Mouse (Mus musculus): Measurements from ENCODE around the gene Dph3. TPM values are rescaled to one million over a fixed set of nuclear protein-coding genes. Genes with fewer than 3 reads are reported as not detected.
"Not testable (repeated sequence)": the region's sequence is repeated elsewhere in the genome, so short reads cannot be mapped to it uniquely, and the experiment has no call there.

Dph3 gene
- polyA plus RNA-seq, 2 experiments, result 44.8 to 97.0 TPM

DNA sequence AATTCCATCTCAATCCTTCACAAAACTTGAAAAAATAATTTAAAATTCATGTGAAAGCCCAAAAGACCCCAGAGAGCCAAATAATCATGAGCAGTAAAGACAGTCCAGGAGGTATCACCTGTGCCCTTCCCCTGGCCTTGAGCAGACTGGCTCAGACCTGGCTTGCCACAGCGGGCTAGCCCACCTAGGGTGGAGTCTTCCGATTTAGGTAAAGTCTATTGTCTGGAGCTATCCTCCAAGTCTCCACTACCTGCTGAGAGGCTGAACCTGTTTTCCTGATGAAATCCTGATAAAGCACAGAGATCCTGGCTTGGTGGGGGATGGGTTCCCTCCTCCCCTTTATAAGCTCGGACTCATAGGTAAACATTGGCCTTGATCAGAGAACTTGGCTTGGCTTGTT is 38.7 kb upstream of the Dph3 start:
- 82% methylated on average over 3 of the region's 3 CpGs for WGBS
- DNase-seq (ENCODE audit: low spot score) (no peak), ATAC-seq (ENCODE audit: low FRiP score, low read depth) (no peak)
- Histone ChIP-seq H3K4me2 (replicated peaks; ENCODE audit: low read depth, low read length, severe bottlenecking) (no peak overlapping the region), H3K9ac (ENCODE audit: low read depth, low read length, severe bottlenecking) (no peak overlapping the region), H3K27ac (replicated peaks; ENCODE audit: low read depth, low read length) (no peak overlapping the region), H3K4me3 (replicated peaks; ENCODE audit: low read length) (no peak overlapping the region), H3K36me3 (ENCODE audit: control insufficient read depth, insufficient read depth, low read length) (no peaks in the 10 kb centered on the region), H3K27me3 (ENCODE audit: control insufficient read depth, insufficient read depth, low read length) (no peaks in the 10 kb centered on the region), H3K9me3 (ENCODE audit: control insufficient read depth, low read length) (no peaks in the 10 kb centered on the region), H3K4me1 (ENCODE audit: control insufficient read depth, insufficient read depth, low read length) (peaks cover 7% of the 10 kb centered on the region; the same call in 1 of the 2 replicates)
- no peak for TF ChIP-seq POLR2A (IDR thresholded peaks at IDR 0.05; ENCODE audit: borderline replicate concordance, extremely low read depth, insufficient read depth, insufficient read length)

DNA sequence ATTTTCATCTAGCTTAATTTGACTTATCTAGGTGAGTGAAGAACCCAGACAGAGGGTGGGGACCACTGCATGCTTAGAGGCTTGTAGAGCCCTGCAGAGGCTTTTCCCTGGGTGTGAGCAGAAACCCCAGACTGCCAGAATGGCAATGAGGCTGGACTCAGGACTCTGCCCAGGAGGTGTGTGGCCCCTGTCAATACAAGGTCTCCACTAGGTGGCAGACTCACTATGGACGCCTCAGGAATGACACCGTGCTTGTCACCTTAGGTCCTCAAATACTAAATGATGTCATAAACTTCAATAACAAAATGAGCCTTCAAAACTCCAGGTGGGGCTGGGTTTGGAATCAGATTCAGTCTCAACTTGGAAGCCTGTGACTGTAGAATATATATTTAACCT is 36.4 kb upstream of the Dph3 start:
- no peak overlapping the region for H3K9ac ChIP-seq (ENCODE audit: low read depth, low read length, severe bottlenecking)
- H3K27me3 ChIP-seq (ENCODE audit: control insufficient read depth, insufficient read depth, low read length), result no peaks in the 10 kb centered on the region
- H3K4me2 ChIP-seq (replicated peaks; ENCODE audit: low read depth, low read length, severe bottlenecking), result no peak overlapping the region
- DNase-seq (ENCODE audit: low spot score) (no peak), ATAC-seq (ENCODE audit: low FRiP score, low read depth) (no peak)
- no peaks in the 10 kb centered on the region for H3K9me3 ChIP-seq (ENCODE audit: control insufficient read depth, low read length)
- H3K27ac ChIP-seq (replicated peaks; ENCODE audit: low read depth, low read length), result no peak overlapping the region
- TF ChIP-seq POLR2A (IDR thresholded peaks at IDR 0.05; ENCODE audit: borderline replicate concordance, extremely low read depth, insufficient read depth, insufficient read length), result no peak
- WGBS, result 55% methylated on average over 2 of the region's 2 CpGs
- peaks cover 7% of the 10 kb centered on the region; the same call in 1 of the 2 replicates for H3K4me1 ChIP-seq (ENCODE audit: control insufficient read depth, insufficient read depth, low read length)
- no peak overlapping the region for H3K4me3 ChIP-seq (replicated peaks; ENCODE audit: low read length)
- no peaks in the 10 kb centered on the region for H3K36me3 ChIP-seq (ENCODE audit: control insufficient read depth, insufficient read depth, low read length)

DNA sequence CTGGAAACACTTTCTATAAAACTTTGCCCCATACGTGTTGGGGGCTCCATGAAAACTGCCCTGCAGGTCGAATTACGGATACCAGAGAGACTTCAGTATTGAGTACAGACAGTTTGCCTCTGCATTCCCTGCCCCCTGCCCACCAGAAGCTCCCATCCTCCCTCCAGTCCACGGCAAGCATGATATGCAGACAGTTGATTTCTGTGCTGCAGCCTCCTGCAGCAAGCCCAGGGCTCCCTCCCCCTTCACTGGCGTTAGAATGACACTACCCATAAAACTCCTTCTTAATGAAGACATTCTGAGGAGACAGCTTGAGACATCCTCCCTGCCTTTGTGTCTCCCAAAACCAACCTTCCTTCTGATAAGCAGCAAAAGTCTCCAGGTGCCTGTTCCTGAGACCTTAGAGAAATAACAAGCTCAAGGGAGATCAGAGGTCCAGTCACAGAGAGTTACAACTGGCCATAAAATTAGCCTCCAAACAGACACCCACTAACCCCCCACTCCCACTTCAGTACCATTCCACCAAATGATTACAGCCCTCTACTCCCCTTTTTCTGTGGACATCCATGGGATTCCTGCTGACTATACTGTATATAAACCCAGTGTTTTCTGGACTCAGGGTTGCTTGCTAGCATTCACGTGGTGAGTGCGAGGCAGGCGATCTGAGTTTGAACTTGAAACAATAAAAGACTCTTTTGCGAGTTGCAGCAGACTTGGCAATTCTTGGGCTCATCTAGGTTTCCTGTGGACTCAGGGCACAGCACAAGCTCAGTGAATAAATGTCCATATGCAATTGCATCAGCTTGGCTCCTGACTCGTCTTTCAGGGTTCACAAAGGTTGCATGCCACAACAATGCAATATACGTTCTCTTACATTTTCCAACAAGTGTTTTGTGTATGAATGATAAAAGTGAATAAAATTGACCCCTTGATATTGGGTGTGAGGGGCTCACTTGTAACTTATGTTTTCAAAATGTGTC is 35.7 kb upstream of the Dph3 start:
- H3K4me1 ChIP-seq (ENCODE audit: control insufficient read depth, insufficient read depth, low read length), result peaks cover 7% of the 10 kb centered on the region; the same call in 1 of the 2 replicates
- 34% methylated on average over 11 of the region's 11 CpGs for WGBS
- no peaks in the 10 kb centered on the region for H3K36me3 ChIP-seq (ENCODE audit: control insufficient read depth, insufficient read depth, low read length)
- H3K4me3 ChIP-seq (replicated peaks; ENCODE audit: low read length), result no peak overlapping the region
- no peak overlapping the region for H3K4me2 ChIP-seq (replicated peaks; ENCODE audit: low read depth, low read length, severe bottlenecking)
- H3K27ac ChIP-seq (replicated peaks; ENCODE audit: low read depth, low read length), result no peak overlapping the region
- no peaks in the 10 kb centered on the region for H3K9me3 ChIP-seq (ENCODE audit: control insufficient read depth, low read length)
- ATAC-seq (ENCODE audit: low FRiP score, low read depth) (no peak), DNase-seq (ENCODE audit: low spot score) (no peak)
- no peak overlapping the region for H3K9ac ChIP-seq (ENCODE audit: low read depth, low read length, severe bottlenecking)
- H3K27me3 ChIP-seq (ENCODE audit: control insufficient read depth, insufficient read depth, low read length), result no peaks in the 10 kb centered on the region
- no peak for TF ChIP-seq POLR2A (IDR thresholded peaks at IDR 0.05; ENCODE audit: borderline replicate concordance, extremely low read depth, insufficient read depth, insufficient read length)

DNA sequence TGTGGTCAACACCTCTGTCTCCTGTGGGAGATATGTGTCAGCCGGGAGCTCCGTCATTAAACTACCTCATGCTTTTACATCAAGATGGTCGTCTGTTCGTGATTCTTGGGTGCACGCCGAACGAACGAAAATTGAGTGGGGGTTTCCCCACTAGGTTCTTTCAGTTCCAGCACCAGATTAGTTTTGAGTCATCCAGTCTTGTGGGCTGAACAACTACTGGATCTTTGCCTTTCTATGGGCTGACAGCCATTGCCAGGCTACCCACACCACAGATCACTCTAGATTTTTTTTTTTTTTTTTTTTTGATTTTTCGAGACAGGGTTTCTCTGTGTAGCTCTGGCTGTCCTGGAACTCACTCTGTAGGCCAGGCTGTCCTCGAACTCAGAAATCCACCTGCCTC is 26.6 kb upstream of the Dph3 start:
- not testable (repeated sequence) for H3K9me3 ChIP-seq (ENCODE audit: control insufficient read depth, low read length); H3K9ac ChIP-seq (ENCODE audit: low read depth, low read length, severe bottlenecking); H3K4me2 ChIP-seq (replicated peaks; ENCODE audit: low read depth, low read length, severe bottlenecking); ATAC-seq (ENCODE audit: low FRiP score, low read depth); H3K27ac ChIP-seq (replicated peaks; ENCODE audit: low read depth, low read length); H3K27me3 ChIP-seq (ENCODE audit: control insufficient read depth, insufficient read depth, low read length); H3K4me3 ChIP-seq (replicated peaks; ENCODE audit: low read length); H3K36me3 ChIP-seq (ENCODE audit: control insufficient read depth, insufficient read depth, low read length); H3K4me1 ChIP-seq (ENCODE audit: control insufficient read depth, insufficient read depth, low read length); DNase-seq (ENCODE audit: low spot score)
- 91% methylated on average over 10 of the region's 10 CpGs for WGBS

DNA sequence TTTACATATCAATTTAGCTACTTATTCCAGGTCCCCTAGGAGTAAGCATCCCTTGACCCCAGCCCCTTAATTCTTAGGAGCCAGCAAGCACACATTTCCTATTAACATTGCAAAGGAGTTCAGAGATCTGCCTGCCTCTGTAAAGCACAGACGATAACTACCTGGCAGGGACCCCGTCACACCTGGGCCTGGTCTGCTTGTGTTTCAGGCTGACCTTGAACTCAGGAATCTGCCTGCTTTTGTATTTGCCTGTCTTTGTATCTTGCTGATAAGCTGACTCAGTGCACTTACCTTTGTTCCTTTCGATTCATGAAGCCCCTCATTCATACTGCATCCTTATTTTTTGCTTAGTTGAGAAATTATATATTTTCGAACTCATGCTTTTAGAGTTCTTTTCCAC is 21.4 kb upstream of the Dph3 start:
- 83% methylated on average over 4 of the region's 4 CpGs for WGBS
- ATAC-seq (ENCODE audit: low FRiP score, low read depth) (no peak), DNase-seq (ENCODE audit: low spot score) (no peak)
- no peak for TF ChIP-seq POLR2A (IDR thresholded peaks at IDR 0.05; ENCODE audit: borderline replicate concordance, extremely low read depth, insufficient read depth, insufficient read length)
- Histone ChIP-seq H3K9me3 (ENCODE audit: control insufficient read depth, low read length) (no peaks in the 10 kb centered on the region), H3K36me3 (ENCODE audit: control insufficient read depth, insufficient read depth, low read length) (peaks cover 5% of the 10 kb centered on the region; the same call in 1 of the 2 replicates), H3K4me2 (replicated peaks; ENCODE audit: low read depth, low read length, severe bottlenecking) (no peak overlapping the region), H3K4me1 (ENCODE audit: control insufficient read depth, insufficient read depth, low read length) (no peaks in the 10 kb centered on the region), H3K27me3 (ENCODE audit: control insufficient read depth, insufficient read depth, low read length) (no peaks in the 10 kb centered on the region), H3K9ac (ENCODE audit: low read depth, low read length, severe bottlenecking) (no peak overlapping the region), H3K27ac (replicated peaks; ENCODE audit: low read depth, low read length) (no peak overlapping the region), H3K4me3 (replicated peaks; ENCODE audit: low read length) (no peak overlapping the region)
